Mouse (Mus musculus): ENCODE data around the gene Cyp2g1.

Gene Cyp2g1

GRCm38 (mm10) chr7:26808592-26808991, at the start of gene Cyp2g1:
Gene Cyp2g1 (plus strand): TSS chr7:26808892.
- in situ Hi-C loops (cut with MboI, MseI) = no loop called here

- in situ Hi-C loops (cut with MboI, MseI) = no loop called here
Measured at GRCm38 (mm10) chr7:26767084-26767483, 41.6 kb upstream of the Cyp2g1 start.

- in situ Hi-C loops (cut with MboI, MseI) = loop anchor here in 1 of 2 experiments (10.0 kb wide), 1 partner anchor 355 kb away; no protein-coding TSS in a partner anchor
Measured at GRCm38 (mm10) chr7:26769881-26770470, 38.7 kb upstream of the Cyp2g1 start.

GRCm38 (mm10) chr7:26772866-26773586, 35.7 kb upstream of the Cyp2g1 start:
- in situ Hi-C loops (cut with MboI, MseI) = loop anchor here in 1 of 2 experiments (10.0 kb wide), 1 partner anchor 352 kb away; no protein-coding TSS in a partner anchor

- in situ Hi-C loops (cut with MboI, MseI) = loop anchor here (10.0 to 25.0 kb wide), 2 partner anchors 349 to 511 kb away; no protein-coding TSS in a partner anchor
Measured at GRCm38 (mm10) chr7:26775866-26776265, 32.8 kb upstream of the Cyp2g1 start.

GRCm38 (mm10) chr7:26777806-26778205, 30.9 kb upstream of the Cyp2g1 start:
- in situ Hi-C loops (cut with MboI, MseI) = loop anchor here (10.0 to 25.0 kb wide), 2 partner anchors 347 to 509 kb away; no protein-coding TSS in a partner anchor

- in situ Hi-C loops (cut with MboI, MseI) = loop anchor here (10.0 to 25.0 kb wide), 2 partner anchors 346 to 509 kb away; no protein-coding TSS in a partner anchor
Measured at GRCm38 (mm10) chr7:26778474-26778873, 30.2 kb upstream of the Cyp2g1 start.

- in situ Hi-C loops (cut with MboI, MseI) = loop anchor here (10.0 to 25.0 kb wide), 2 partner anchors 345 to 507 kb away; no protein-coding TSS in a partner anchor
Measured at GRCm38 (mm10) chr7:26779799-26780416, 28.8 kb upstream of the Cyp2g1 start.

- in situ Hi-C loops (cut with MboI, MseI) = loop anchor here (25.0 kb wide), 1 partner anchor 507 kb away; no protein-coding TSS in a partner anchor
Measured at GRCm38 (mm10) chr7:26780510-26780909, 28.2 kb upstream of the Cyp2g1 start.

- in situ Hi-C loops (cut with MboI, MseI) = loop anchor here (25.0 kb wide), 1 partner anchor 506 kb away; no protein-coding TSS in a partner anchor
Measured at GRCm38 (mm10) chr7:26780998-26781766, 27.5 kb upstream of the Cyp2g1 start.

- in situ Hi-C loops (cut with MboI, MseI) = loop anchor here (25.0 kb wide), 1 partner anchor 506 kb away; no protein-coding TSS in a partner anchor
Measured at GRCm38 (mm10) chr7:26781767-26782131, 26.9 kb upstream of the Cyp2g1 start.

- in situ Hi-C loops (cut with MboI, MseI) = loop anchor here (25.0 kb wide), 1 partner anchor 504 kb away; no protein-coding TSS in a partner anchor
Measured at GRCm38 (mm10) chr7:26783163-26783562, 25.5 kb upstream of the Cyp2g1 start.

- in situ Hi-C loops (cut with MboI, MseI) = loop anchor here (25.0 kb wide), 1 partner anchor 501 kb away; no protein-coding TSS in a partner anchor
Measured at GRCm38 (mm10) chr7:26786013-26786412, 22.7 kb upstream of the Cyp2g1 start.

GRCm38 (mm10) chr7:26789984-26790383, 18.7 kb upstream of the Cyp2g1 start:
- in situ Hi-C loops (cut with MboI, MseI) = loop anchor here (25.0 kb wide), 1 partner anchor 497 kb away; no protein-coding TSS in a partner anchor

GRCm38 (mm10) chr7:26800104-26800503, 8.6 kb upstream of the Cyp2g1 start:
- in situ Hi-C loops (cut with MboI, MseI) = no loop called here

GRCm38 (mm10) chr7:26800996-26801395, 7.7 kb upstream of the Cyp2g1 start:
- in situ Hi-C loops (cut with MboI, MseI) = no loop called here

GRCm38 (mm10) chr7:26831556-26832292, 23.0 kb downstream of the Cyp2g1 start:
- in situ Hi-C loops (cut with MboI, MseI) = loop anchor here in 1 of 2 experiments (25.0 kb wide), 1 partner anchor 269 kb away; no protein-coding TSS in a partner anchor

- in situ Hi-C loops (cut with MboI, MseI) = loop anchor here in 1 of 2 experiments (25.0 kb wide), 1 partner anchor 270 kb away; no protein-coding TSS in a partner anchor
Measured at GRCm38 (mm10) chr7:26832668-26833067, 24.0 kb downstream of the Cyp2g1 start.

GRCm38 (mm10) chr7:26835059-26835458, 26.4 kb downstream of the Cyp2g1 start, which contains the start of gene Cyp2a5:
Gene Cyp2a5 (plus strand): TSS chr7:26835305.
- in situ Hi-C loops (cut with MboI, MseI) = loop anchor here (5.0 to 25.0 kb wide), 2 partner anchors 273 to 528 kb away; partner anchors contain the start of gene Cyp2a4 (in 2 of the 2)

- in situ Hi-C loops (cut with MboI, MseI) = loop anchor here (5.0 to 25.0 kb wide), 2 partner anchors 109 to 281 kb away; no protein-coding TSS in a partner anchor
Measured at GRCm38 (mm10) chr7:26843400-26843799, 34.7 kb downstream of the Cyp2g1 start.

Data from T-helper 17 cell (primary cell).